Mouse (Mus musculus) bone marrow, adult 2 months (tissue): Measurements from ENCODE around the gene Spaca5.

ENCODE experiments used
- CTCF ChIP-seq: fragments of 200-500 bp; IDR thresholded peaks from 2 replicates; pipeline ENCODE4 v1.5.1; 2011; ENCODE audit warnings: low read length, control low read depth; ENCODE audit not compliant: control insufficient read depth, insufficient read depth
- POLR2A ChIP-seq: fragments of 200-500 bp; IDR thresholded peaks from 2 replicates; pipeline ENCODE4 v1.6.1; 2011; ENCODE audit warnings: low read depth, mild to moderate bottlenecking, control low read depth, low read length, borderline replicate concordance; ENCODE audit not compliant: control insufficient read depth

DNA sequence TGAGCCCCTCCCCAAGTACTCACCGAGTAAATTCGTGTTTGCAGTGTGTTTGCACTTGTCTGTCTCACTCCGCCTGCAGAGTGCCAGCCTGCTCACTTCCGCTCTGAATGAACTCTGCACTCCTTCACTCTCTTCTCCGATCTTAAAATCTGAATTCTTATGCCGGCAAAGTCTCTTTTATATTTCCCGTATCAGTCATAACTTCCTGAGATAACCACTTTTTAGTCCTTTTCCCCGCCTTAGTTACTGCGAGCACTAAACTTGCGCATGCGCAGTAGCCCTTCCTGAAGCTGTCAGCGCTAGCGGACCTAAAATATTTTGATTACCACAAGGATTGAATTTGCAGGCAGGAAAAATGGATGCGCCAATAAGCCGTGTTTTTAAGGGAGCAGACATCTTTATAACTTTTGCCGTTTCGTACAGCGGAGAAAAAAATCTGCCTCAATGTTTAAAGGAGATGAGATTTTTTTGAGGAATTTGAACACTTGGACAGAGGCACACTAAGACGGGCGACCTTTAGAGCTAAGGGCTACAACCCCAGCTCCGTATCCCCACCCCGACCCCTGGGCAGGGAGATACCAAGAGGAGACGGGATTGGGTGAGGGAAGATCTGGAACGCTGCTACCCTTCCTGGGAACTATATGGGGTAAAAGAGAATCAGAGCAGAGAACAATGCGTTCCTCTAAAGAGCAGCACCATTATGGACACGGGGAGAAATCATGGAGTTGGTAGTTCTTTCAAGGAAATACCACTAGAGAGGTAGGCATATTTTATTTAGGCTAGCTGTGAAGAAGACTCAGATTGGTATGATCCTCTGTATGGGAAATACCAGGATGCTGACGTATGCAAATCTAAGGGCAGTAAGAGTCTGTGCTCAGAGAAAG, 21.0 kb downstream of the Spaca5 start, which contains the start of gene Zfp300:
- TF ChIP-seq POLR2A: no peak
- no peak for TF ChIP-seq CTCF
